Comparison of ENCODE assay signal across 13 mouse cellular contexts in genomic region chr12:73340642-73341293, GRCm38 (mm10). TPM values are rescaled to one million over a fixed set of nuclear protein-coding genes. Genes with fewer than 3 reads are reported as not detected.
DNase-seq lines count a peak whose midpoint lies in the region; ATAC-seq and TF ChIP-seq lines count a peak whose summit lies in the region.
"Had no signal": no experiment of that assay in that cellular context is flagged by ENCODE, and none has a peak within 500 bp of the region (broad histone marks: within the 10 kb centered on the region; RNA-seq: fewer than 3 reads in every experiment).

No protein-coding gene starts in this region.

- H3K27ac ChIP-seq in hindbrain, embryonic 10.5 days = peak overlapping the region; percentile 70
- no peak overlapping the region for H3K27ac ChIP-seq in hindbrain, embryonic 13.5 days
- H3K27ac ChIP-seq in MEL (ENCODE audit: control insufficient read depth, low read depth, low read length) = peak overlapping the region; percentile 22
- peak overlapping the region; percentile 22; the same call in 1 of the 2 replicates for H3K27ac ChIP-seq in limb, embryonic 13.5 days
- no peak overlapping the region for H3K27ac ChIP-seq in lung, postnatal 0 days (ENCODE audit: low read length)
- H3K27ac ChIP-seq: limb, embryonic 15.5 days; macrophage had no signal

- no peak overlapping the region for H3K4me3 ChIP-seq in hindbrain, embryonic 10.5 days
- H3K4me3 ChIP-seq in hindbrain, embryonic 13.5 days = no peak overlapping the region
- H3K4me3 ChIP-seq in MEL (ENCODE audit: control insufficient read depth in 1 of 2, insufficient read depth in 1 of 2, low read depth in 2 of 2, low read length in 2 of 2) = peak overlapping the region; percentile 27 to 46
- no peak overlapping the region for H3K4me3 ChIP-seq in limb, embryonic 13.5 days
- no peak overlapping the region for H3K4me3 ChIP-seq in lung, postnatal 0 days (ENCODE audit: low read depth, low read length)
- H3K4me3 ChIP-seq: limb, embryonic 15.5 days had no signal

- TF ChIP-seq RAD21 in MEL (IDR thresholded peaks at IDR 0.05; ENCODE audit: low read depth, low read length) = no peak

- H3K27me3 ChIP-seq in hindbrain, embryonic 10.5 days (ENCODE audit: insufficient read depth, poor library complexity, severe bottlenecking) = no peaks in the 10 kb centered on the region
- H3K27me3 ChIP-seq in hindbrain, embryonic 13.5 days = no peaks in the 10 kb centered on the region
- no peaks in the 10 kb centered on the region for H3K27me3 ChIP-seq in MEL (ENCODE audit: control insufficient read depth in 1 of 2, insufficient read depth in 2 of 2, low read length in 2 of 2)
- H3K27me3 ChIP-seq in limb, embryonic 13.5 days = peaks cover 21% of the 10 kb centered on the region
- H3K27me3 ChIP-seq in lung, postnatal 0 days (replicated peaks; ENCODE audit: insufficient read depth, low read length) = no peaks in the 10 kb centered on the region

- no peaks in the 10 kb centered on the region for H3K9me3 ChIP-seq in hindbrain, embryonic 10.5 days
- H3K9me3 ChIP-seq in hindbrain, embryonic 13.5 days = no peaks in the 10 kb centered on the region
- H3K9me3 ChIP-seq in MEL (replicated peaks; ENCODE audit: insufficient read depth, low read length) = no peaks in the 10 kb centered on the region
- H3K9me3 ChIP-seq in limb, embryonic 13.5 days = no peaks in the 10 kb centered on the region
- no peaks in the 10 kb centered on the region for H3K9me3 ChIP-seq in lung, postnatal 0 days (ENCODE audit: low read length)
- H3K9me3 ChIP-seq: limb, embryonic 15.5 days had no signal

- TF ChIP-seq EP300 in MEL (IDR thresholded peaks at IDR 0.05; ENCODE audit: low read depth in 1 of 2, low read length in 2 of 2) = peak; percentile 80 to 86
- TF ChIP-seq EP300 in lung, postnatal 0 days (IDR thresholded peaks at IDR 0.05) = no peak

- no peak for ATAC-seq in hindbrain, embryonic 13.5 days (ENCODE audit: low FRiP score)
- no peak for ATAC-seq in limb, embryonic 13.5 days (ENCODE audit: low FRiP score, low read depth)
- no peak for ATAC-seq in lung, postnatal 0 days
- ATAC-seq: CD4-positive, CD25-positive, alpha-beta regulatory T cell, adult 4 months had no signal

- TF ChIP-seq POLR2A in MEL (IDR thresholded peaks at IDR 0.05; ENCODE audit: control insufficient read depth in 1 of 2, insufficient read depth in 1 of 2, low read depth in 1 of 2, low read length in 2 of 2, poor library complexity in 1 of 2) = no peak

- TF ChIP-seq CTCF in MEL (IDR thresholded peaks at IDR 0.05 in 2 of 3, conservative IDR thresholded peaks at IDR 0.05 in 1 of 3; ENCODE audit: control insufficient read depth in 1 of 3, insufficient read depth in 1 of 3, low read depth in 2 of 3, low read length in 3 of 3, poor library complexity in 1 of 3, severe bottlenecking in 1 of 3) = no peak
- no peak for TF ChIP-seq CTCF in lung, postnatal 0 days (IDR thresholded peaks at IDR 0.05)

- peaks cover 32% of the 10 kb centered on the region for H3K4me1 ChIP-seq in hindbrain, embryonic 10.5 days (replicated peaks)
- H3K4me1 ChIP-seq in hindbrain, embryonic 13.5 days (replicated peaks) = peaks cover 9% of the 10 kb centered on the region
- H3K4me1 ChIP-seq in MEL (ENCODE audit: control insufficient read depth in 1 of 2, insufficient read depth in 2 of 2, low read length in 2 of 2) = peaks cover 5 to 7% of the 10 kb centered on the region in 2 experiments
- peaks cover 38% of the 10 kb centered on the region for H3K4me1 ChIP-seq in limb, embryonic 13.5 days
- no peaks in the 10 kb centered on the region for H3K4me1 ChIP-seq in lung, postnatal 0 days (ENCODE audit: insufficient read depth, low read depth, low read length)

- H3K79me2 ChIP-seq in MEL (ENCODE audit: control insufficient read depth, insufficient read depth, low read length, poor library complexity) = no peaks in the 10 kb centered on the region

- WGBS in hindbrain, embryonic 10.5 days = 9% methylated on average over 8 of the region's 8 CpGs
- 9% methylated on average over 8 of the region's 8 CpGs for WGBS in hindbrain, embryonic 13.5 days
- WGBS in limb, embryonic 13.5 days = 16% methylated on average over 8 of the region's 8 CpGs
- 37% methylated on average over 8 of the region's 8 CpGs for WGBS in lung, postnatal 0 days

- no peak overlapping the region for H3K9ac ChIP-seq in hindbrain, embryonic 13.5 days
- H3K9ac ChIP-seq in MEL (ENCODE audit: control insufficient read depth, low read depth, low read length, poor library complexity, severe bottlenecking) = peak overlapping the region; percentile 4; the same call in 1 of the 2 replicates
- H3K9ac ChIP-seq in limb, embryonic 13.5 days = no peak overlapping the region
- no peak overlapping the region for H3K9ac ChIP-seq in lung, postnatal 0 days (replicated peaks; ENCODE audit: low read depth)
- H3K9ac ChIP-seq: limb, embryonic 15.5 days had no signal

- peaks cover 13% of the 10 kb centered on the region for H3K36me3 ChIP-seq in hindbrain, embryonic 10.5 days
- H3K36me3 ChIP-seq in hindbrain, embryonic 13.5 days = peaks cover 19% of the 10 kb centered on the region
- peaks cover 0 to 13% of the 10 kb centered on the region in 2 experiments; a peak in 2 of 4 replicates for H3K36me3 ChIP-seq in MEL (ENCODE audit: control insufficient read depth in 1 of 2, insufficient read depth in 2 of 2, low read length in 2 of 2)
- peaks cover 7% of the 10 kb centered on the region for H3K36me3 ChIP-seq in limb, embryonic 13.5 days
- H3K36me3 ChIP-seq in lung, postnatal 0 days (ENCODE audit: insufficient read depth, low read length) = no peaks in the 10 kb centered on the region

- DNase-seq in hindbrain, embryonic 10.5 days (ENCODE audit: low spot score) = peak; percentile 48
- peak; percentile 71 for DNase-seq in MEL (ENCODE audit: low read depth, low spot score)
- peak; percentile 79 for DNase-seq in embryo, embryonic 10 days (ENCODE audit: low spot score)
- DNase-seq in spleen, postnatal 36 days (ENCODE audit: low spot score in 2 of 2) = no peak
- DNase-seq in lung, postnatal 0 days (ENCODE audit: low spot score) = no peak
- DNase-seq in thymus, postnatal 36 days = no peak
- DNase-seq: cerebellum, postnatal 36 days; kidney, adult 11 months had no signal

- H3K4me2 ChIP-seq in hindbrain, embryonic 13.5 days = no peak overlapping the region
- no peak overlapping the region for H3K4me2 ChIP-seq in limb, embryonic 13.5 days (replicated peaks)
- H3K4me2 ChIP-seq in lung, postnatal 0 days (replicated peaks; ENCODE audit: low read depth, low read length) = no peak overlapping the region
- H3K4me2 ChIP-seq: limb, embryonic 15.5 days had no signal

TF ChIP-seq in MEL, 35 proteins besides CTCF, POLR2A, EP300 and RAD21 (continues in another document):
- TF ChIP-seq SIN3A (IDR thresholded peaks at IDR 0.05; ENCODE audit: low read length) (0 out of 2 replicates have a peak, but pooled peaks have one; percentile 42), MXI1 (IDR thresholded peaks at IDR 0.05; ENCODE audit: low read depth, low read length) (peak; percentile 52; the same call in 1 of the 2 replicates), TBP (IDR thresholded peaks at IDR 0.05; ENCODE audit: low read depth, low read length) (no peak), MYB (IDR thresholded peaks at IDR 0.05; ENCODE audit: low read depth, low read length) (no peak), UBTF (IDR thresholded peaks at IDR 0.05; ENCODE audit: borderline replicate concordance, insufficient read depth, low read depth, low read length) (no peak), MYC (IDR thresholded peaks at IDR 0.05; ENCODE audit: low read depth, low read length) (peak; percentile 32; the same call in 1 of the 2 replicates), POLR2AphosphoS2 (IDR thresholded peaks at IDR 0.05; ENCODE audit: low read length) (no peak), E2F4 (IDR thresholded peaks at IDR 0.05; ENCODE audit: borderline replicate concordance, low read depth, low read length) (no peak), TCF12 (IDR thresholded peaks at IDR 0.05; ENCODE audit: low read depth, low read length) (peak; percentile 87), GATA1 (IDR thresholded peaks at IDR 0.05; ENCODE audit: low read depth, low read length) (peak; percentile 88), RCOR1 (IDR thresholded peaks at IDR 0.05; ENCODE audit: low read depth, low read length) (peak; percentile 54; the same call in 1 of the 2 replicates), ETS1 (IDR thresholded peaks at IDR 0.05; ENCODE audit: low read depth, low read length) (no peak), MAZ (IDR thresholded peaks at IDR 0.05; ENCODE audit: low read depth, low read length) (peak; percentile 40; the same call in 1 of the 2 replicates), MEF2A (IDR thresholded peaks at IDR 0.05; ENCODE audit: extremely low read depth, insufficient replicate concordance, low read depth, low read length, poor library complexity, severe bottlenecking) (no peak), USF2 (IDR thresholded peaks at IDR 0.05; ENCODE audit: borderline replicate concordance in 1 of 2, insufficient read depth in 1 of 2, low read depth in 1 of 2, low read length in 2 of 2) (no peak), HCFC1 (IDR thresholded peaks at IDR 0.05; ENCODE audit: low read depth, low read length) (no peak), NELFE (IDR thresholded peaks at IDR 0.05; ENCODE audit: low read depth, low read length) (no peak), CHD1 (IDR thresholded peaks at IDR 0.05; ENCODE audit: low read depth, low read length) (no peak), ZNF384 (IDR thresholded peaks at IDR 0.05; ENCODE audit: low read depth, low read length) (0 out of 2 replicates have a peak, but pooled peaks have one; percentile 11)

RNA-seq across cellular contexts. Expression of gene Slc38a6, which starts 54.2 kb away (rescaled TPM):
- polyA plus RNA-seq in hindbrain, embryonic 10.5 days (2016; fragmentation: Nextera tagmentation; extraction: Ambion mirVana) = 7.0 and 10.1 TPM in 2 replicates
- polyA plus RNA-seq in hindbrain, embryonic 13.5 days (2015; fragmentation: Nextera tagmentation; extraction: Ambion mirVana) = 10.9 and 14.3 TPM in 2 replicates
- total RNA-seq in MEL (2012; rRNA removed) = 2.8 and 3.1 TPM in 2 replicates
- 1 to 10 TPM in 1 of 2 experiments, not detected in 1; 6.1 TPM for polyA plus RNA-seq in MEL (2012; ENCODE audit: insufficient read depth in 1 of 2, insufficient read length in 2 of 2, low read depth in 1 of 2, low replicate concordance in 2 of 2, missing spikeins in 1 of 2)
- 11.0 and 14.1 TPM in 2 replicates for polyA plus RNA-seq in limb, embryonic 13.5 days (2015; fragmentation: Nextera tagmentation; extraction: Ambion mirVana)
- polyA plus RNA-seq in lung, postnatal 0 days (2015; fragmentation: Nextera tagmentation; extraction: Ambion mirVana) = 4.2 and 8.2 TPM in 2 replicates

RNA-seq across cellular contexts. Expression of gene Trmt5, which starts 54.3 kb away (rescaled TPM):
- polyA plus RNA-seq in hindbrain, embryonic 10.5 days (2016; fragmentation: Nextera tagmentation; extraction: Ambion mirVana) = 18.3 and 20.3 TPM in 2 replicates
- polyA plus RNA-seq in hindbrain, embryonic 13.5 days (2015; fragmentation: Nextera tagmentation; extraction: Ambion mirVana) = 12.9 and 15.1 TPM in 2 replicates
- 20.8 and 28.1 TPM in 2 replicates for total RNA-seq in MEL (2012; rRNA removed)
- polyA plus RNA-seq in MEL (2012; ENCODE audit: insufficient read depth in 1 of 2, insufficient read length in 2 of 2, low read depth in 1 of 2, low replicate concordance in 2 of 2, missing spikeins in 1 of 2) = 10 to 100 TPM in 1 of 2 experiments, not detected in 1; 24.0 TPM
- 17.2 and 20.1 TPM in 2 replicates for polyA plus RNA-seq in limb, embryonic 13.5 days (2015; fragmentation: Nextera tagmentation; extraction: Ambion mirVana)
- polyA plus RNA-seq in lung, postnatal 0 days (2015; fragmentation: Nextera tagmentation; extraction: Ambion mirVana) = 7.7 and 9.0 TPM in 2 replicates

Comparison
In these comparisons a context has a peak if more than half of its experiments do, and no peak if none do; other contexts are left out.
1. H3K27ac ChIP-seq: peak in hindbrain, embryonic 10.5 days (single experiment), MEL (single experiment) and limb, embryonic 13.5 days (single experiment); none in hindbrain, embryonic 13.5 days (single experiment) and lung, postnatal 0 days (single experiment).
2. DNase-seq: peak in hindbrain, embryonic 10.5 days (single experiment), MEL (single experiment) and embryo, embryonic 10 days (single experiment); none in spleen, postnatal 36 days (0 of 2), lung, postnatal 0 days (single experiment) and thymus, postnatal 36 days (0 of 2).
3. H3K4me3 ChIP-seq: peak in MEL (2 of 2); none in hindbrain, embryonic 10.5 days (single experiment), hindbrain, embryonic 13.5 days (single experiment), limb, embryonic 13.5 days (single experiment) and lung, postnatal 0 days (single experiment).